Mouse (Mus musculus) ES-E14 (cell line): ENCODE data around the gene Slc4a4. TPM values are rescaled to one million over a fixed set of nuclear protein-coding genes. Genes with fewer than 3 reads are reported as not detected.

Experiments used
- DNase-seq: peaks from one replicate; pipeline ENCODE4 v3.0.0-alpha.2; 2013; ENCODE audit warnings: low read depth, low spot score
- H3K27ac ChIP-seq: 2 replicates; pipeline ENCODE4 v1.5.1; 2012; ENCODE audit warnings: low read depth, mild to moderate bottlenecking, low read length, moderate library complexity, mixed read lengths; ENCODE audit not compliant: poor library complexity, insufficient read depth, severe bottlenecking
- H3K36me3 ChIP-seq: 2 replicates; pipeline ENCODE4 v1.6.1; 2012; ENCODE audit warnings: mild to moderate bottlenecking, low read length, moderate library complexity, mixed read lengths; ENCODE audit not compliant: control insufficient read depth, poor library complexity, insufficient read depth, severe bottlenecking
- H3K4me1 ChIP-seq, 2 experiments: fragments of 150-350 bp in 1 of 2; sonication (generic) in 1 of 2; 2 replicates each; pipeline ENCODE4 v1.6.1; 2012; ENCODE audit warnings: low read length in 2 of 2, mild to moderate bottlenecking in 1 of 2, mixed read lengths in 1 of 2; ENCODE audit not compliant: control insufficient read depth in 2 of 2, insufficient read depth in 2 of 2, poor library complexity in 1 of 2
- H3K4me3 ChIP-seq, 2 experiments: fragments of 150-350 bp in 1 of 2; sonication (generic) in 1 of 2; 2 replicates each; pipeline ENCODE4 v1.5.1; 2012; ENCODE audit warnings: low read length in 2 of 2, low read depth in 1 of 2, mild to moderate bottlenecking in 1 of 2, mixed read lengths in 1 of 2; ENCODE audit not compliant: insufficient read depth in 1 of 2, poor library complexity in 1 of 2, severe bottlenecking in 1 of 2
- H3K9ac ChIP-seq: 2 replicates; pipeline ENCODE4 v1.6.1; 2012; ENCODE audit warnings: low read depth, mild to moderate bottlenecking, low read length, mixed read lengths; ENCODE audit not compliant: poor library complexity, insufficient read depth, severe bottlenecking
- H3K9me3 ChIP-seq: fragments of 150-350 bp; sonication (generic); 2 replicates; pipeline ENCODE4 v1.6.1; 2012; ENCODE audit warnings: low read depth, mild to moderate bottlenecking, low read length; ENCODE audit not compliant: control insufficient read depth, insufficient read depth
- CHD2 ChIP-seq: IDR thresholded peaks from 2 replicates; pipeline ENCODE4 v1.6.1; 2014; ENCODE audit warnings: mild to moderate bottlenecking, low read depth, low read length, inconsistent platforms
- HCFC1 ChIP-seq: IDR thresholded peaks from 2 replicates; pipeline ENCODE4 v1.6.1; 2012; ENCODE audit warnings: low read length, inconsistent platforms, borderline replicate concordance; ENCODE audit not compliant: insufficient read depth
- MAFK ChIP-seq: IDR thresholded peaks from 2 replicates; pipeline ENCODE4 v1.6.1; 2014; ENCODE audit warnings: mild to moderate bottlenecking, low read depth, low read length, inconsistent platforms; ENCODE audit not compliant: insufficient read depth
- ZC3H11A ChIP-seq: IDR thresholded peaks from 2 replicates; pipeline ENCODE4 v1.6.1; 2012; ENCODE audit warnings: low read depth, mild to moderate bottlenecking, inconsistent platforms, low read length, borderline replicate concordance
- ZNF384 ChIP-seq: IDR thresholded peaks from 2 replicates; pipeline ENCODE4 v1.6.1; 2012; ENCODE audit warnings: low read depth, low read length, inconsistent platforms
- in situ Hi-C, 2 experiments: fragments of 600-800 bp; cut with MboI; formaldehyde crosslinking; loops; one replicate each; pipeline ENCODE4 v1.15.1; 2025; ENCODE audit warnings: low sequenced_read_pairs in 2 of 2, inconsistent platforms in 1 of 2; ENCODE audit not compliant: unreplicated experiment in 2 of 2
- total RNA-seq: library from RNA; depleted of rRNA; stranded (reverse); fragments of 300-350 nt; gene quantifications from 2 replicates; pipeline ENCODE4 v1.2.3, GENCODE M21; 2012

The Slc4a4 gene
- total RNA-seq, 1 experiment, result 2.5 TPM

- no peak overlapping the region for H3K27ac ChIP-seq
- no peaks in the 10 kb centered on the region for H3K36me3 ChIP-seq
- H3K4me3 ChIP-seq, result no peak overlapping the region
- TF ChIP-seq ZNF384 (no peak), MAFK (no peak), CHD2 (no peak), HCFC1 (no peak), ZC3H11A (no peak)
- H3K9ac ChIP-seq, result no peak overlapping the region
- in situ Hi-C loops, result no loop called here
- H3K9me3 ChIP-seq, result no peaks in the 10 kb centered on the region
- DNase-seq, result no peak
- H3K4me1 ChIP-seq, result no peaks in the 10 kb centered on the region
These were observed 336.6 kb downstream of the Slc4a4 start for GRCm38 (mm10) chr5:89223061-89223740.

GRCm38 (mm10) chr5:89223744-89224368 lies 337.2 kb downstream of the Slc4a4 start:
- Histone ChIP-seq H3K36me3 (no peaks in the 10 kb centered on the region), H3K27ac (no peak overlapping the region), H3K4me3 (no peak overlapping the region), H3K9ac (no peak overlapping the region), H3K4me1 (no peaks in the 10 kb centered on the region), H3K9me3 (no peaks in the 10 kb centered on the region)
- in situ Hi-C loops, result no loop called here
- no peak for TF ChIP-seq HCFC1
- no peak for TF ChIP-seq MAFK
- no peak for TF ChIP-seq ZC3H11A
- TF ChIP-seq ZNF384, result no peak
- TF ChIP-seq CHD2, result no peak
- no peak for DNase-seq

- no peaks in the 10 kb centered on the region for H3K9me3 ChIP-seq
- no peaks in the 10 kb centered on the region for H3K36me3 ChIP-seq
- no peak overlapping the region for H3K9ac ChIP-seq
- no peak overlapping the region for H3K27ac ChIP-seq
- H3K4me1 ChIP-seq, result no peaks in the 10 kb centered on the region
- no peak for TF ChIP-seq ZNF384
- TF ChIP-seq MAFK, result no peak
- TF ChIP-seq ZC3H11A, result no peak
- TF ChIP-seq CHD2, result no peak
- TF ChIP-seq HCFC1, result no peak
- H3K4me3 ChIP-seq, result no peak overlapping the region
- DNase-seq, result no peak
- in situ Hi-C loops, result no loop called here
These were observed 341.3 kb downstream of the Slc4a4 start for GRCm38 (mm10) chr5:89227948-89228347.

GRCm38 (mm10) chr5:89229606-89230005 lies 343.0 kb downstream of the Slc4a4 start:
- TF ChIP-seq HCFC1, result no peak
- no peak for TF ChIP-seq MAFK
- no peak for TF ChIP-seq ZNF384
- TF ChIP-seq ZC3H11A, result no peak
- no peak for TF ChIP-seq CHD2
- in situ Hi-C loops, result no loop called here
- Histone ChIP-seq H3K36me3 (no peaks in the 10 kb centered on the region), H3K27ac (no peak overlapping the region), H3K4me1 (no peaks in the 10 kb centered on the region), H3K9me3 (no peaks in the 10 kb centered on the region), H3K4me3 (no peak overlapping the region), H3K9ac (no peak overlapping the region)
- DNase-seq, result no peak
